Mouse (Mus musculus) limb, embryonic 13.5 days (tissue): Measurements from ENCODE around the gene Dnaic2. TPM values are rescaled to one million over a fixed set of nuclear protein-coding genes. Genes with fewer than 3 reads are reported as not detected.
A peak's percentile ranks its signal among the peaks of the same experiment; 100 is the strongest.

Source experiments
- ATAC-seq: fragments of 200-750 bp; cut with Nextera tagmentation; 2 replicates; pipeline ENCODE4 v1.8.0; 2017; ENCODE audit warnings: low read depth, moderate number of reproducible peaks, moderate TSS enrichment; ENCODE audit not compliant: low FRiP score
- H3K27ac ChIP-seq: fragments of 300-500 bp; sonication (generic); 2 replicates; pipeline ENCODE4 v1.5.1; 2015; ENCODE audit warnings: inconsistent platforms, mild to moderate bottlenecking, moderate library complexity
- H3K27me3 ChIP-seq: fragments of 300-500 bp; sonication (generic); 2 replicates; pipeline ENCODE4 v1.6.1; 2015; ENCODE audit warnings: mild to moderate bottlenecking, inconsistent platforms
- H3K36me3 ChIP-seq: fragments of 300-500 bp; sonication (generic); 2 replicates; pipeline ENCODE4 v1.6.1; 2015; ENCODE audit warnings: inconsistent platforms, mild to moderate bottlenecking, moderate library complexity
- H3K4me1 ChIP-seq: fragments of 300-500 bp; sonication (generic); 2 replicates; pipeline ENCODE4 v1.6.1; 2015; ENCODE audit warnings: inconsistent platforms
- H3K4me2 ChIP-seq: fragments of 300-500 bp; sonication (generic); replicated peaks from 2 replicates; pipeline ENCODE4 v1.6.1; 2015; ENCODE audit warnings: inconsistent platforms, mild to moderate bottlenecking, moderate library complexity
- H3K4me3 ChIP-seq: fragments of 300-500 bp; sonication (generic); 2 replicates; pipeline ENCODE4 v1.5.1; 2015; ENCODE audit warnings: moderate library complexity, mild to moderate bottlenecking, inconsistent platforms
- H3K9ac ChIP-seq: fragments of 300-500 bp; sonication (generic); 2 replicates; pipeline ENCODE4 v1.6.1; 2015; ENCODE audit warnings: mild to moderate bottlenecking, inconsistent platforms
- H3K9me3 ChIP-seq: fragments of 300-500 bp; sonication (generic); 2 replicates; pipeline ENCODE4 v1.6.1; 2016; ENCODE audit warnings: inconsistent platforms
- WGBS: fragments of 180-500 bp; shearing (Covaris S2); methylation state at CpG from one replicate; pipeline ENCODE4 v1.1.7; 2015; 5-methylcytosine and 5-hydroxymethylcytosine counted together
- polyA plus RNA-seq: library from polyadenylated mRNA; unstranded; fragments of >200 nt; fragmentation: Nextera tagmentation; extraction: Ambion mirVana; gene quantifications from 2 replicates; pipeline ENCODE4 v1.2.1, GENCODE M21; 2015

Gene Dnaic2
- polyA plus RNA-seq, 1 experiment from 2014 or later: 0.95 TPM

DNA sequence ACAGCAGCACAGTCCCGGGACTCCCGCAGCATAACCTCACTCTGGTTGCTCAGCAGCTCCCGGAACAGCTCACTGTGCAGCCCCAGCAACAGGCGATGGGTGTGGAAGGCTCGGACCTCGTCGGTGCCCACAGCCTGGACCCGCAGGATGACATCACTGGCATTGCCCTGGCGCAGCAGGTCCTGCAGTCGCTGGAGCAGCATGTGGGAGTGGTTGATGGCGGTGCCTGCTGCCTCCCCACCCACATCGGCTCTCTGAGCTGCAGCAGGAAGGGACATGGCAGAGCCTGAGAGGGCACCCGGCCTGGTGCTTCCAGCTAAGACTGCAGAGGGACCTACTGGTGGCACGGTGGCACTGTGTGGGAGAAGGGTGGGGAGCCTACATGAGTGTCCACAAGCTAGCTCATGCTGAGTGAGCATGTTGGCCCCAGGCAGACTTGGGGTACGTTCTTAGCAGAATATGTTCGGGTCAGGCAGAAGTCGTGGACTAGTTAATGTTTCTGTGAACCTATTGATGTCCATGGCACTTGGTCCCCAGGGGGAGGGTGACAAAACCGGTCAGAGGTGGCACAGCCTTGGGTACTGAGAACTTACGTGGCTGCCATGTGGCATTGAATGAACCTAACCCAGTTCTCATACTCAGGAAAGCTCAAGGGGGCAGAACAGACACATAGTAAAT, 66.8 kb downstream of the Dnaic2 start:
- Histone ChIP-seq H3K27me3 (peaks cover 65% of the 10 kb centered on the region), H3K4me2 (no peak overlapping the region), H3K9me3 (no peaks in the 10 kb centered on the region), H3K4me3 (no peak overlapping the region), H3K27ac (no peak overlapping the region), H3K36me3 (no peaks in the 10 kb centered on the region), H3K9ac (no peak overlapping the region), H3K4me1 (peaks cover 31% of the 10 kb centered on the region)
- ATAC-seq: no peak
- WGBS: 65% methylated on average over 19 of the region's 19 CpGs

GRCm38 (mm10) chr11:114794691-114795090, 67.5 kb downstream of the Dnaic2 start:
- H3K36me3 ChIP-seq: no peaks in the 10 kb centered on the region
- no peak overlapping the region for H3K9ac ChIP-seq
- no peaks in the 10 kb centered on the region for H3K9me3 ChIP-seq
- no peak overlapping the region for H3K27ac ChIP-seq
- H3K4me2 ChIP-seq: peak overlapping the region; percentile 67
- 51% methylated on average over 4 of the region's 4 CpGs for WGBS
- H3K27me3 ChIP-seq: peaks cover 59% of the 10 kb centered on the region
- H3K4me1 ChIP-seq: peaks cover 28% of the 10 kb centered on the region
- no peak overlapping the region for H3K4me3 ChIP-seq
- ATAC-seq: no peak

DNA sequence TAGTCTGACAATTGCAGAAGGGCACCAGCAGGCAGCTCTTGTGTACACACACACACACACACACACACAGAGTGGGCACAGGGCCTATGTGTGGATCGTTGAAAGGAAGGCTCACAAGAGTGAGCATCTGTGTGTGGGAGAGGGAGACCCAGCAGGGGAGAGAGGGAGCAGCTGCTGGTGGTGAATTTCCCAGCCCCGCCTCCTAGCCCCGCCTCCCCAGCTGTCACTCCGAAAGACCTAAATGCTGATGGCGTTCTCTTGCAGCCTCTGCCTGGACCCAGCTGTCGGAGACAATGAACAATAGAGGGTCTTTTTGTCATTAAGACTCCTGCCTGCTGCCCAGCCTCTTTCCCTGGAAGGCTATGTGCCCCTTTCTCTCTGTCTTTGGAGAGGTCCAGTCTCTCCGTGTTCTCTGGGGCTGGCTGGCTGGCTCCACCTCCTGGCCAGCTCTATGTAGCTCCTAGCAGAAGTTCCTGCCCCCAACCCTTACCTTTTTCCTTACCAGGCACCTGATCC, 68.1 kb downstream of the Dnaic2 start:
- H3K27ac ChIP-seq: 0 out of 2 replicates have a peak overlapping the region, but pooled peaks have one; percentile 3
- peak; percentile 78 for ATAC-seq
- H3K9ac ChIP-seq: peak overlapping the region; percentile 40; the same call in 1 of the 2 replicates

DNA sequence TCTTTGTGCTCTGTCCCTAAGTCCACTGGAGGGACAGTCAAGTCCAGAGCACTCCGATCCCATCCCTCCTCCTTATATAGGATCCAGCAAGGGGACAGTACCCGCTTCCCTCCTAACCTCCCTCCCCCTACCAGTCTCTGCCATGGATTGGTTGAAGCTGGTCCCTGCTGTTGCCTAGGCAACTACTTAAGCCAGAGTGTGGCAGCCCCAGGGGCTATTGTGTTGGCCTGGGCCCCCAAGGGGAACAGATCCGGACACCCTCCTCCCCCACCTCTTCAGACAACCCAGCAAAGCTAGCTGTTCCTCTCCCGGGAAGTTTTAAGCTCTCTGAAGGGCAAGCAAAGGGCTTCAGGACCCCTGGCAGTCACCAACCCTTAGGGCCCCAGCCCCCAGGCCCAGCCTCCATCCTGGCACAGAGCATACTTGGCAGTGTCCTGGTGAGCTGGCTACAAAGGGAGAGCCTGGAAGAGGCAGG, 68.7 kb downstream of the Dnaic2 start, which contains the start of gene Btbd17:
TSS of gene Btbd17 (minus strand) at position 98 of the 475 bp plus-strand sequence.
- WGBS: 4% methylated on average over 4 of the region's 4 CpGs
- H3K4me2 ChIP-seq: peak within 1 kb of the TSS; percentile 67
- H3K9ac ChIP-seq: peak within 1 kb of the TSS; percentile 40
- H3K36me3 ChIP-seq: no peaks in the 10 kb centered on the region
- H3K4me1 ChIP-seq: peaks cover 28% of the 10 kb centered on the region
- 0 out of 2 replicates have a peak within 1 kb of the TSS, but pooled peaks have one; percentile 3 for H3K27ac ChIP-seq
- H3K4me3 ChIP-seq: peak within 1 kb of the TSS; percentile 39
- H3K27me3 ChIP-seq: peaks cover 47% of the 10 kb centered on the region
- peak; percentile 25; the same call in 1 of the 2 replicates for ATAC-seq
- no peaks in the 10 kb centered on the region for H3K9me3 ChIP-seq

More for the DNA sequence above, 68.1 kb downstream of the Dnaic2 start:
- Histone ChIP-seq H3K4me3 (peak overlapping the region; percentile 39), H3K4me1 (peaks cover 28% of the 10 kb centered on the region), H3K9me3 (no peaks in the 10 kb centered on the region), H3K36me3 (no peaks in the 10 kb centered on the region), H3K27me3 (peaks cover 53% of the 10 kb centered on the region), H3K4me2 (peak overlapping the region; percentile 67)
- 1% methylated on average over 7 of the region's 7 CpGs for WGBS

DNA sequence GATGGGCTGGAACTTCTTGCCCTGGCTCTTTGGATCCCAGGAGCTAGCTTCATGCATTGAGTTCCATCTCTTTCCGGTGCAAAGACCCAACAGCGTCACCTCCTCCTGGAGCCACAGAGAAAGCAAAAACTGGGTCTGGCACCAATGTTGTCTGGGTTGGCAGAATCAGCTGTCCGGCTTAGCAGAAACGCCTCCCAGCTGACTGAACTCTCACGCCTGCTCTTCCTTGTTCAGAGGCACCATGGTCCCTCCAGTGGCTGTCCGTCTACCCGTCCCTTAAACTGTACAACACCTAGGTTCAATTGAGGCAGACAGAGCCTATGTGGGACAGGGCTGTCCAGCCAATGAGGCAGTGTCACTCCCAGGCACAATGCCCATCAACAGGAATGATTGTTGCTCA, 70.0 kb downstream of the Dnaic2 start:
- no peak overlapping the region for H3K4me3 ChIP-seq
- no peak overlapping the region for H3K9ac ChIP-seq
- no peak for ATAC-seq
- no peaks in the 10 kb centered on the region for H3K36me3 ChIP-seq
- peaks cover 34% of the 10 kb centered on the region for H3K27me3 ChIP-seq
- no peak overlapping the region for H3K4me2 ChIP-seq
- H3K9me3 ChIP-seq: no peaks in the 10 kb centered on the region
- H3K4me1 ChIP-seq: peaks cover 17% of the 10 kb centered on the region
- 90% methylated on average over 7 of the region's 7 CpGs for WGBS
- no peak overlapping the region for H3K27ac ChIP-seq

DNA sequence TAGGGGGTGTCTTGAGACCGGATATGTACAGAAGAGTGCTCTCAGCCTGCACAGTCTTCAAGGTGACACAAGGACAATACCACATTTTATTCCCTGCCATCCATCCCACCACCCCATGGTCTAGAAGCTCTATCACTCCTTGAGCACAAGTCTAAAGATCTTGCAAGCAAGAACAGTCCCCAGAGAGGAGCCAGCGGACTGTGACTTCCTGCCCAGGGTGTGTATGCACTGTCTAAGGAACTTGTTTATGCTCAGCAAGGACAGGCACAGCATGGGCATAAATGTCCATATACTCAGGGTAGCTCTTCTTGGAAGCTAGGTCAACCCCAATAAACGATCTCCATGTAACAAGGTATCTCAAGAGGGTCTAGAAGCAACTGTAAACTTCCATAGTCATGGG, 70.8 kb downstream of the Dnaic2 start:
- ATAC-seq: no peak
- Histone ChIP-seq H3K27me3 (peaks cover 26% of the 10 kb centered on the region), H3K4me1 (peaks cover 18% of the 10 kb centered on the region), H3K4me2 (no peak overlapping the region), H3K4me3 (no peak overlapping the region), H3K9me3 (no peaks in the 10 kb centered on the region), H3K9ac (no peak overlapping the region), H3K27ac (no peak overlapping the region), H3K36me3 (no peaks in the 10 kb centered on the region)
- 83% methylated on average over 3 of the region's 3 CpGs for WGBS

- Histone ChIP-seq H3K4me3 (no peak within 1 kb of the TSS), H3K4me2 (no peak within 1 kb of the TSS), H3K4me1 (peaks cover 22% of the 10 kb centered on the region), H3K27ac (no peak within 1 kb of the TSS), H3K9me3 (no peaks in the 10 kb centered on the region), H3K9ac (no peak within 1 kb of the TSS), H3K27me3 (peaks cover 19% of the 10 kb centered on the region), H3K36me3 (no peaks in the 10 kb centered on the region)
- WGBS: 93% methylated on average over 3 of the region's 3 CpGs
- no peak for ATAC-seq
These were observed 71.4 kb downstream of the Dnaic2 start, which contains the start of gene Gpr142 for GRCm38 (mm10) chr11:114798624-114799023. Gene Gpr142, plus strand, starts transcription at chr11:114798924.

GRCm38 (mm10) chr11:114801906-114802305, 74.7 kb downstream of the Dnaic2 start:
- Histone ChIP-seq H3K36me3 (no peaks in the 10 kb centered on the region), H3K9ac (no peak overlapping the region), H3K4me1 (peaks cover 9% of the 10 kb centered on the region; the same call in 1 of the 2 replicates), H3K4me3 (no peak overlapping the region), H3K9me3 (no peaks in the 10 kb centered on the region), H3K27ac (no peak overlapping the region), H3K4me2 (no peak overlapping the region), H3K27me3 (0 out of 2 replicates have a peak, but pooled peaks cover 2% of the 10 kb centered on the region)
- no peak for ATAC-seq
- whole genome bisulfite sequencing: 88% methylated on average over 1 of the region's 1 CpGs

GRCm38 (mm10) chr11:114802540-114803267, 75.5 kb downstream of the Dnaic2 start:
- H3K9ac ChIP-seq: no peak overlapping the region
- 0 out of 2 replicates have a peak, but pooled peaks cover 2% of the 10 kb centered on the region for H3K27me3 ChIP-seq
- H3K4me3 ChIP-seq: no peak overlapping the region
- H3K27ac ChIP-seq: no peak overlapping the region; the same call in 1 of the 2 replicates
- WGBS: 49% methylated on average over 15 of the region's 15 CpGs
- H3K36me3 ChIP-seq: no peaks in the 10 kb centered on the region
- no peak overlapping the region for H3K4me2 ChIP-seq
- no peaks in the 10 kb centered on the region for H3K9me3 ChIP-seq
- H3K4me1 ChIP-seq: peaks cover 14% of the 10 kb centered on the region
- no peak for ATAC-seq

DNA sequence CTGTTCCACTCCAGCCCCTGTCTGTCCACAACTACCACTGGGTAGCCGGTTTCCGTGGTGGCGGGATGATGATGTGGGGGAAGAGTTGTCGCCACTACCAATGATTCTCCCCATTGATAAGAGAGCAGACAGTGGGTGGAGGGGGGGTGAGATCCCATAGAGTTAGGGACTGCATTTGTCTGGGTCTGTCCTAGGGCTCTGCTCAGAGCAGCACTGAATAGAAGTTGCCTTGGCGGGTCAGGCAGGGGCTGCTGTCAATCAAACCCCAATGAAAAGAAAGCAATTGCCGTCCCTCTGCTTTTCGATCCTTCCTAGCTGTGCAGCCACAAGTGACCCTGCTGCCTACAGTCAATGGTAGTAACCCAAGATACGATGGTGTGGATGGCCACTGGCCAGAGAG, 76.8 kb downstream of the Dnaic2 start:
- H3K4me2 ChIP-seq: no peak overlapping the region
- no peaks in the 10 kb centered on the region for H3K36me3 ChIP-seq
- no peaks in the 10 kb centered on the region for H3K27me3 ChIP-seq
- peaks cover 22% of the 10 kb centered on the region for H3K4me1 ChIP-seq
- WGBS: 56% methylated on average over 8 of the region's 8 CpGs
- H3K4me3 ChIP-seq: no peak overlapping the region
- H3K9ac ChIP-seq: no peak overlapping the region
- no peak for ATAC-seq
- no peak overlapping the region for H3K27ac ChIP-seq
- no peaks in the 10 kb centered on the region for H3K9me3 ChIP-seq

- no peaks in the 10 kb centered on the region for H3K9me3 ChIP-seq
- no peaks in the 10 kb centered on the region for H3K27me3 ChIP-seq
- peaks cover 33% of the 10 kb centered on the region for H3K4me1 ChIP-seq
- H3K9ac ChIP-seq: no peak overlapping the region
- no peak overlapping the region for H3K4me3 ChIP-seq
- H3K36me3 ChIP-seq: no peaks in the 10 kb centered on the region
- WGBS: 75% methylated on average over 2 of the region's 2 CpGs
- no peak overlapping the region for H3K4me2 ChIP-seq
- ATAC-seq: no peak
- no peak overlapping the region for H3K27ac ChIP-seq
These were observed 79.8 kb downstream of the Dnaic2 start for GRCm38 (mm10) chr11:114807025-114807424.
